Mouse (Mus musculus) liver, embryonic 15.5 days (tissue): ENCODE results near the gene Rcsd1. TPM values are rescaled to one million over a fixed set of nuclear protein-coding genes. Genes with fewer than 3 reads are reported as not detected.
A peak's percentile ranks its signal among the peaks of the same experiment; 100 is the strongest.

ENCODE experiments used
- ATAC-seq: fragments of 200-750 bp; cut with Nextera tagmentation; 2 replicates; pipeline ENCODE4 v1.8.0; 2017; ENCODE audit warnings: moderate number of reproducible peaks, mild to moderate bottlenecking, moderate library complexity; ENCODE audit not compliant: insufficient read depth
- H3K27ac ChIP-seq: fragments of 300-500 bp; sonication (generic); replicated peaks from 2 replicates; pipeline ENCODE4 v1.5.1; 2015; ENCODE audit warnings: mild to moderate bottlenecking, inconsistent platforms
- H3K27me3 ChIP-seq: fragments of 300-500 bp; sonication (generic); 2 replicates; pipeline ENCODE4 v1.6.1; 2015; ENCODE audit warnings: mild to moderate bottlenecking, inconsistent platforms
- H3K36me3 ChIP-seq: fragments of 300-500 bp; sonication (generic); replicated peaks from 2 replicates; pipeline ENCODE4 v1.6.1; 2015; ENCODE audit warnings: moderate library complexity, mild to moderate bottlenecking, inconsistent platforms
- H3K4me1 ChIP-seq: fragments of 300-500 bp; sonication (generic); replicated peaks from 2 replicates; pipeline ENCODE4 v1.6.1; 2015; ENCODE audit warnings: inconsistent platforms
- H3K4me2 ChIP-seq: fragments of 300-500 bp; sonication (generic); 2 replicates; pipeline ENCODE4 v1.6.1; 2015; ENCODE audit warnings: moderate library complexity, mild to moderate bottlenecking, inconsistent platforms
- H3K4me3 ChIP-seq: fragments of 300-500 bp; sonication (generic); replicated peaks from 2 replicates; pipeline ENCODE4 v1.5.1; 2015; ENCODE audit warnings: mild to moderate bottlenecking, inconsistent platforms
- H3K9ac ChIP-seq: fragments of 300-500 bp; sonication (generic); 2 replicates; pipeline ENCODE4 v1.6.1; 2015; ENCODE audit warnings: moderate library complexity, mild to moderate bottlenecking, inconsistent platforms
- H3K9me3 ChIP-seq: fragments of 300-500 bp; sonication (generic); replicated peaks from 2 replicates; pipeline ENCODE4 v1.6.1; 2016; ENCODE audit warnings: inconsistent platforms
- WGBS: fragments of 180-500 bp; shearing (Covaris S2); methylation state at CpG from one replicate; pipeline ENCODE4 v1.1.7; 2015; ENCODE audit warnings: mixed read lengths; ENCODE audit not compliant: insufficient replicate concordance; 5-methylcytosine and 5-hydroxymethylcytosine counted together
- polyA plus RNA-seq: library from polyadenylated mRNA; unstranded; fragments of >200 nt; fragmentation: Nextera tagmentation; extraction: Ambion mirVana; gene quantifications from 2 replicates; pipeline ENCODE4 v1.2.1, GENCODE M21; 2015

Gene Rcsd1
- polyA plus RNA-seq, 1 experiment from 2014 or later, result 11.5 TPM

DNA sequence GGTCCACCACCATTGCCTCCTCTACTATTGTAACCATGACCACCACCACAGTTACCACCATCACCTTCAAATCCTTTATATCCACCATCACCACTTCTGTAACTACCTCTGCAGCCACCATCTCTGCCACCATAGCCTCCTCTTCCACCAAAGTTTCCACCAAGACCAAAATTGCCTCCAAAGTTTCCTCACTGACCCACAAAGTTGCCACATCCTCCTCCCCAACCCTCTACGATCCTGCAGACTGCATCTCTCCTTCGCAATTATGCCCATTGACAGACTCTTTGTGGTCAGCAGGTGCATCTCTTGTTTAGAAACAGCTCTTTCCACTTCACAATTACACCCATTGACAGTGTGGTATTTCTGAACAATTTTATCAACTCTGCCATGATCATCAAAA, 25.3 kb upstream of the Rcsd1 start:
- no peaks in the 10 kb centered on the region for H3K9me3 ChIP-seq
- no peak overlapping the region for H3K4me3 ChIP-seq
- H3K4me1 ChIP-seq, result peaks cover 13% of the 10 kb centered on the region
- no peaks in the 10 kb centered on the region for H3K36me3 ChIP-seq
- ATAC-seq, result no peak
- no peak overlapping the region for H3K9ac ChIP-seq
- 68% methylated on average over 2 of the region's 2 CpGs for WGBS
- no peaks in the 10 kb centered on the region for H3K27me3 ChIP-seq
- no peak overlapping the region for H3K4me2 ChIP-seq
- no peak overlapping the region for H3K27ac ChIP-seq

GRCm38 (mm10) chr1:165731553-165731952, 22.0 kb upstream of the Rcsd1 start:
- no peak overlapping the region for H3K4me3 ChIP-seq
- H3K4me1 ChIP-seq, result peaks cover 9% of the 10 kb centered on the region
- no peak for ATAC-seq
- no peak overlapping the region for H3K9ac ChIP-seq
- H3K27me3 ChIP-seq, result no peaks in the 10 kb centered on the region
- no peak overlapping the region for H3K4me2 ChIP-seq
- no peaks in the 10 kb centered on the region for H3K36me3 ChIP-seq
- no peak overlapping the region for H3K27ac ChIP-seq
- 59% methylated on average over 6 of the region's 6 CpGs for WGBS
- H3K9me3 ChIP-seq, result no peaks in the 10 kb centered on the region

DNA sequence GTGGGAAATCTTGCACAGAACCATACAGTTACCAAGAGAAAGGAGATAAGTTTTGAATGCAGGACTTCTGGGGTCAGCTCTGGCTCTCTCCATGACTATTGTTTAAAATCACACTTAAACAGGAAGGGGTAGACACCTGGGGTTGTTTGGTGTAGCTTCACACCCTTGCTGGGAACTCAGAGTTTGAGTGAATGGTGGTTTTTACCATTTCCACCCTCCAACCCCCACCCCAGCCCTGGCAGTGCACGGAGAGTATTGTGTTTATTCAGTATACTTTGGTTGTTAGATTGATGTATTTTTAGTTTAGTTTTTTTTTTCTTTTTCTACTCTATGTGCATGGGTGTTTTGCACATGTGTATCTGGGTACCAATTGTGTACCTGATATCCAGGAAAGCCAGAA, 20.6 kb upstream of the Rcsd1 start:
- Histone ChIP-seq H3K4me2 (no peak overlapping the region), H3K27me3 (no peaks in the 10 kb centered on the region), H3K4me3 (no peak overlapping the region), H3K27ac (no peak overlapping the region), H3K9me3 (no peaks in the 10 kb centered on the region), H3K9ac (no peak overlapping the region), H3K4me1 (peaks cover 2% of the 10 kb centered on the region; the same call in 1 of the 2 replicates), H3K36me3 (no peaks in the 10 kb centered on the region)
- ATAC-seq, result no peak
- WGBS, result 14% methylated on average over 1 of the region's 1 CpGs

GRCm38 (mm10) chr1:165728057-165728639, 18.6 kb upstream of the Rcsd1 start:
- H3K9me3 ChIP-seq, result no peaks in the 10 kb centered on the region
- no peak overlapping the region for H3K27ac ChIP-seq
- no peak for ATAC-seq
- no peaks in the 10 kb centered on the region for H3K27me3 ChIP-seq
- H3K9ac ChIP-seq, result no peak overlapping the region
- 65% methylated on average over 3 of the region's 3 CpGs for WGBS
- H3K4me3 ChIP-seq, result no peak overlapping the region
- H3K36me3 ChIP-seq, result no peaks in the 10 kb centered on the region
- H3K4me2 ChIP-seq, result no peak overlapping the region
- H3K4me1 ChIP-seq, result peaks cover 7% of the 10 kb centered on the region; the same call in 1 of the 2 replicates

GRCm38 (mm10) chr1:165726986-165727385, 17.4 kb upstream of the Rcsd1 start:
- Histone ChIP-seq H3K4me1 (peaks cover 7% of the 10 kb centered on the region; the same call in 1 of the 2 replicates), H3K36me3 (no peaks in the 10 kb centered on the region), H3K9ac (no peak overlapping the region), H3K27ac (no peak overlapping the region), H3K4me3 (no peak overlapping the region), H3K4me2 (no peak overlapping the region), H3K27me3 (no peaks in the 10 kb centered on the region), H3K9me3 (no peaks in the 10 kb centered on the region)
- no peak for ATAC-seq
- 46% methylated on average over 1 of the region's 1 CpGs for WGBS

- H3K9ac ChIP-seq, result no peak overlapping the region
- no peaks in the 10 kb centered on the region for H3K9me3 ChIP-seq
- no peaks in the 10 kb centered on the region for H3K36me3 ChIP-seq
- H3K27me3 ChIP-seq, result no peaks in the 10 kb centered on the region
- peaks cover 7% of the 10 kb centered on the region; the same call in 1 of the 2 replicates for H3K4me1 ChIP-seq
- H3K4me3 ChIP-seq, result no peak overlapping the region
- no peak for ATAC-seq
- H3K4me2 ChIP-seq, result no peak overlapping the region
- H3K27ac ChIP-seq, result no peak overlapping the region
- WGBS, result 64% methylated on average over 4 of the region's 4 CpGs
Measured at GRCm38 (mm10) chr1:165725039-165725644, 15.6 kb upstream of the Rcsd1 start.

DNA sequence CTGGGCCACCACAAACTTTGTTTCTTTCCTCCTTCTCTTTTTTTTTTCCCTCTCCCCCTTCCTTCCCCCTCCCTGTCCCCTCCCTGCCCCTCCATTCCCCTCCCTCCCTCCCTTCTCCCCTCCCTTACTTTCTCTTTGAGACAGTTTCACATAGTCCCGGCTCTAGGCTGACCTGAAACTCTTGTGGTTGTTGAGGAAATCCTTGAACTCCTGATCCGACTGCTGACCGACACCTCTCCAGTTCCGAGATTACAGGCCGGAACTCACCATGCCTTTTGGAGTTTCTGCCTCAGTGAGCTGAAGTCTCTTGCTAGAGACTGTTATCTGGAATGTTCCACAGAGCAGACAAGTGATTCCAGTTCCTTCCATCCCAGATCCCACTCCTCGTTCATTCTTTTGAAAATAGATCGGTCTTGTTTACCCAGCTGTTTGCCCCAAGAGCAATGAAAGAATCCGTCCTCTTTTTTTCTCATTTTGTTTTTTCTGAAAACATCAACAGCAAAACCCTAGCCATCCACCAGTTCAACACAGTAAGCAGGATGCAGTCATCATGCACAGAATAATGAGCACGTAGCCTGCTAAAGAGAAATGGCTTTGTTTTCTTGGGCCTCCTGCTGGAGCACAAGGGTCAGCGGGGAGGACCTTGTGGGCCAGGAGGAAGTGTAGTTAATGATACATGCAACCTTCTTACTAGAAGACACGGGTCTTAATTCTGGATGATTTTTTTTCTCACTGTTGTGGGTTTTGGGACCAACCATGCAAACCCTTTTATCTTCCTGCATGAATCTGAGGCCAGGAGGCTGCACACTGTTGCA, 14.9 kb upstream of the Rcsd1 start:
- 40% methylated on average over 11 of the region's 11 CpGs for WGBS
- ATAC-seq, result no peak
- H3K4me3 ChIP-seq, result no peak overlapping the region
- H3K9ac ChIP-seq, result no peak overlapping the region
- no peaks in the 10 kb centered on the region for H3K36me3 ChIP-seq
- no peak overlapping the region for H3K27ac ChIP-seq
- H3K4me2 ChIP-seq, result no peak overlapping the region
- peaks cover 7% of the 10 kb centered on the region; the same call in 1 of the 2 replicates for H3K4me1 ChIP-seq
- no peaks in the 10 kb centered on the region for H3K9me3 ChIP-seq
- no peaks in the 10 kb centered on the region for H3K27me3 ChIP-seq

DNA sequence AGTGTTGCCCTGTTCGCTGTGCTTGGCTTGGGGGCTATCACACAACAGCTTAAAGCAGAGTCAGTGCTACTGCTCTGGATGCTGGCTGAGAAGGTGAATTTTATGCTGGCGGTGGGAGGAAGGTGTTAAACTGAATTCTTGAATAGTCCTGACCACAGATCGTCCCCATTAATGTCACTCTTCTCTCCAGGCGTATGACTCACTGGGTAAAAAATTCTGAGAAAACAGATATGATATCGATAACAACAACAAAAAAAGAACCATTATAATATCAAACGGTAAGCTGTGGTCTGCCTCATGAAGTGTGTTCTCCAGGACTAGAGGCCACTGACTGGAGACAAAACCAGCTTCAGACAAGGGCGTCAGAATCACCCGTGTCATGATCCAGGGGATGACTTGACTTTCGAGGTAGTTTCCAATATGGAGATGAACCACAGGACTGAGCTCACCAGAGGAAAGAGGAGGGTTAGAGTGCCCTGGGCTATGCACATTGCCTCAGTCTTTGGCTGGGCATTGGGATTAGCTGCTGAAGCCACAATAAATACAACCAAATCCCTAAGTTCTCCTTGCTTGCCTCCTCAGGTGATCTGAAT, 13.1 kb upstream of the Rcsd1 start:
- H3K9ac ChIP-seq, result no peak overlapping the region
- no peak for ATAC-seq
- no peak overlapping the region for H3K27ac ChIP-seq
- H3K9me3 ChIP-seq, result no peaks in the 10 kb centered on the region
- no peak overlapping the region for H3K4me3 ChIP-seq
- 54% methylated on average over 9 of the region's 9 CpGs for WGBS
- peaks cover 19% of the 10 kb centered on the region for H3K4me1 ChIP-seq
- H3K27me3 ChIP-seq, result no peaks in the 10 kb centered on the region
- H3K4me2 ChIP-seq, result no peak overlapping the region
- no peaks in the 10 kb centered on the region for H3K36me3 ChIP-seq

- no peak overlapping the region for H3K4me3 ChIP-seq
Measured at GRCm38 (mm10) chr1:165718543-165719105, 9.1 kb upstream of the Rcsd1 start.

DNA sequence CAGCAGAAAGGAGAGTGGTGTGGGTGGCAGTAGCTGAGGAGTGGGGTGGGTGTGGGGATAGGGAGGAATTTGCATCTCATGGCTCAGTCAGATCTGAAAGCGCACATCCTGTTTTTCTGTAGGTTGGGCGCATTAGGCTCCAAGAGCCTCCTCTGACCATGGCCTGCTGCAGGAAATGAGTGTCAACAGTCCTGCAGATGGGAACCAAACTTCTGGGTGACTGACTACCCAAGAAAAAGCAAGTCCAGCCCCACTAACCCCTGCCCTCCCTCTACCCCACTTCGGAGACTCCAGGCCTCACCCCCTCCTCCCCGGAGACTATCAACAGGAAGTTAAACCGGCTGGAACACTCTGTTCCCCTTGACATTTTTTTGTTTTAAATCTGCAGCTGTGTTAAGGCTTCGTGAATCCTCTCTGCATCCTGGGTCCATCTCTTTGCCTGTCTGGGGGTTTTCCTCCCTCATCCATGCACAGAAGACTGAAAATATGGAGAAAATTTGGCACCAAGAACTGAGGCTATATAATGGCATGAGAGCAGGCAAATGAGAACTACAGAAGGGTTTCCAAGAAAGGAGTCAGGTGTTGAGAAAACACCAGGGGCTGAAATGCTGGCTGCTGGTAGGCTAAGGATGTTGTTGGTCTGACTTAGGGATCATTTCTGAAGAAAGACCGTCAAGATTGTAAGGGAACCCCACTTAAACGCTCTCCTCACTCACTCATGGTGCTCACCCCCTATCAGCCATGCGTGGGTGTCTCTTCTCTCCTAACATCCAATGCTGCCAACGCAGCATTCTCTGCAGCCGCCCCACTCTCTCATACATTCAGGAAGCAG, 8.4 kb upstream of the Rcsd1 start:
- ATAC-seq, result peak; percentile 69
- Histone ChIP-seq H3K4me3 (no peak overlapping the region), H3K9me3 (no peaks in the 10 kb centered on the region), H3K4me2 (peak overlapping the region; percentile 42), H3K4me1 (peaks cover 18% of the 10 kb centered on the region), H3K27me3 (no peaks in the 10 kb centered on the region), H3K9ac (no peak overlapping the region), H3K36me3 (no peaks in the 10 kb centered on the region), H3K27ac (peak overlapping the region; percentile 67)
- 20% methylated on average over 11 of the region's 11 CpGs for WGBS

More at GRCm38 (mm10) chr1:165718543-165719105, 9.1 kb upstream of the Rcsd1 start:
- no peak for ATAC-seq
- no peaks in the 10 kb centered on the region for H3K36me3 ChIP-seq
- no peaks in the 10 kb centered on the region for H3K9me3 ChIP-seq
- peak overlapping the region; percentile 42 for H3K4me2 ChIP-seq
- 14% methylated on average over 15 of the region's 15 CpGs for WGBS
- H3K9ac ChIP-seq, result no peak overlapping the region
- H3K27me3 ChIP-seq, result no peaks in the 10 kb centered on the region
- peak overlapping the region; percentile 67 for H3K27ac ChIP-seq
- peaks cover 18% of the 10 kb centered on the region for H3K4me1 ChIP-seq
